Mouse (Mus musculus): ENCODE measurements at regions not wholly inside any gene's neighbourhood (a gene's known extent, or its start where the extent isn't known, plus 50 kb on each side); places are given as distances from the start of the nearest gene placed in this dataset.

DNA sequence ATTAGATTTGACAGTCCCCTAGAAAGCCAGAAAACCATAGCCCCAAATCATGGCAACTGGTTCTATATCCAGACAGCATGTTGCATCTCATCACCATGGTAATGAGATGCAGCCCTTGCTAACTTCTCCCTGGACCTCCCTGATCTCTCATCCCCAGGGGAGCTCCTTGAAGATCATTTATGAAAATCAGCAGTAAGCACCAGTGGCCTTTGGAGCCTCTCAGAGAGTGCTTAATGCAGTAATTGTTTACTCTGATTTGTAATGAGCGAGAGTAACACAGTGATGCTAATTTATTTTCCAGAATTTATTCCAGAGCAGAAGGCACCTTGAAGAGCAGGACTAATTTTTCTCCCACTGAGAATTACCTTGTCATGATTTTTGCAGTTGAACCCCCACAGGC, 133.1 kb upstream of the Chl1 start:
- Histone ChIP-seq H3K4me1 (ENCODE audit: control insufficient read depth, insufficient read depth, low read length) (peaks cover 5% of the 10 kb centered on the region), H3K4me3 (ENCODE audit: insufficient read depth, low read length) (no peak overlapping the region), H3K27ac (ENCODE audit: insufficient read depth, low read length) (no peak overlapping the region)
- TF ChIP-seq POLR2A (IDR thresholded peaks at IDR 0.05; ENCODE audit: low read depth, low read length) (no peak), CTCF (IDR thresholded peaks at IDR 0.05; ENCODE audit: borderline replicate concordance, insufficient read depth, low read length) (no peak)

DNA sequence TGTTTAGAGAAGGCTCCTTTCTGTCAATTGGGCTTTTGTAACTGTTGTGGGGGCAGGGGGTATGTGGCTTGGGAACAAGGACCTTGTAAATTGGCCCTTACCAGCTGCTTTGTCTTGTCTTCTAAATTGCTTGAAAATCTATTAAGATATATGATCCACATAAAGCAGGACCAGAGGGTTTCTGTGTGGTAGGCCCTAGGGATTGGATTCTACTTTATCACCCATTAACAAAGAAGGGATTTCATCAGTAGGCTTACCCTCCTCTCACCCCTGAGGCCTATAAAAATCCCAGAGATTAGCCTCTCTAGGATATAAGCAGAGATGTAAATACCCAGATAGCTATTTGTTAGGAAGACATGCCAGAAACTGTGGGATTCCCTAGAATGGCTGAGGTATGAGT, 132.3 kb upstream of the Chl1 start:
- no peak overlapping the region for H3K4me3 ChIP-seq (ENCODE audit: insufficient read depth, low read length)
- no peak overlapping the region for H3K27ac ChIP-seq (ENCODE audit: insufficient read depth, low read length)
- peaks cover 5% of the 10 kb centered on the region for H3K4me1 ChIP-seq (ENCODE audit: control insufficient read depth, insufficient read depth, low read length)
- no peak for TF ChIP-seq POLR2A (IDR thresholded peaks at IDR 0.05; ENCODE audit: low read depth, low read length)
- TF ChIP-seq CTCF (IDR thresholded peaks at IDR 0.05; ENCODE audit: borderline replicate concordance, insufficient read depth, low read length), result no peak

DNA sequence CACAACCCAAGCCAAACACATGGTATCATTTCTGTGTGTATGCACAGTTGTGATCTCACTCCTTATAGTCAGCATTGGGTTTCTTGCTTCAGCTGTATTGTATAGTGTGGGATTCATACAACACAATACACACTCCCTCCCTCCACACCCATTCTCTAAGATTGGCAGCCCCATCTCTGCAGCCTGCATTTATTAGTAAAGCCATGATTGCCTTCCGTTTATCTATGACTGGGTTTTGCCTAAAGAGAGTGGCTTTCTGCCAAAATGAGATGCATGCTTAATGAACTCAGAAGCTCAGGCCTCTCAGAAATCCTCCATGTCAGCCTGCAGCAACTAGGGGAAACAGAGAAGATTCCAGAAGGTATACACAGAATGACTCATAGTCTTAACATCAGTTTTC, 129.4 kb upstream of the Chl1 start:
- no peak overlapping the region for H3K4me3 ChIP-seq (ENCODE audit: insufficient read depth, low read length)
- TF ChIP-seq POLR2A (IDR thresholded peaks at IDR 0.05; ENCODE audit: low read depth, low read length), result no peak
- TF ChIP-seq CTCF (IDR thresholded peaks at IDR 0.05; ENCODE audit: borderline replicate concordance, insufficient read depth, low read length), result no peak
- peak overlapping the region; percentile 66 for H3K27ac ChIP-seq (ENCODE audit: insufficient read depth, low read length)
- H3K4me1 ChIP-seq (ENCODE audit: control insufficient read depth, insufficient read depth, low read length), result peaks cover 5% of the 10 kb centered on the region

DNA sequence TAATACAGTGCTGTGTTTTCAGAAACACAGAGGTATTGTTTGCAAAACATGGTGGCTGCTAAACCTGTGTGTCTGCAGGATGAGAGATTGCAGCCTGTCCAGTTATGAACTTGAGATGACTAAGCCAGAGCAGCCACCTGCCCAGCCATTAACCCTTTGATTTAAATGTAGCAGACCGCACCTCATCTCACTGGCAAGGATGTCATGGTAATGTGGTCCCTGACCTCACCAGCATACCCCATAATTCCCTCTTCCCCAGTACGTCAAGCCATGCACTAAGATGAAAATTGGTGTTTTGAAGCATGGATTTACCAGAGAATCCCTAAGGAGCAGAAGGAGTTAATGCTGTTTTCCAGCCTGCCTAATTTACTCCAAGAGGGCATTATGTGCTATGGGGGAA, 128.5 kb upstream of the Chl1 start:
- Histone ChIP-seq H3K4me1 (ENCODE audit: control insufficient read depth, insufficient read depth, low read length) (peaks cover 5% of the 10 kb centered on the region), H3K27ac (ENCODE audit: insufficient read depth, low read length) (peak overlapping the region; percentile 71; the same call in 1 of the 2 replicates), H3K4me3 (ENCODE audit: insufficient read depth, low read length) (no peak overlapping the region)
- TF ChIP-seq POLR2A (IDR thresholded peaks at IDR 0.05; ENCODE audit: low read depth, low read length) (no peak), CTCF (IDR thresholded peaks at IDR 0.05; ENCODE audit: borderline replicate concordance, insufficient read depth, low read length) (no peak)

DNA sequence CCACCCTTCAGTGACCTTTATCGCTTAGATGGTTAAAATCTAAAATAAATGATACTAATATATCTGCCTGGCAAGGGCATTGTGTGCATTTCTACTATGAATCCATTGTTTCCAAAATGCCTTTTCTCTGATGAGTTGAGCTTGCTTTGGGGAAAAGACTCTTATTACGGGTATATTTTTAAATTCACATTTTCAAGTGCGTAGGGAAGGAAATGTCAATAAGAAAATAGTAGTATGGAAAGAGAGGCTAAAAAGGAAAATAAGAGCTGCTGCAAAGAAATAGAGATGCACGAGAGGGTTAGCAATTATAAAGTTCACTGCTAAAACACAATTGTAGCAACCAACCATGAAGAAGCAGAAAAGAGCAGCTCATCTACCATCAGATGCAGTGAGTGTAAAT, 123.8 kb upstream of the Chl1 start:
- H3K27ac ChIP-seq (ENCODE audit: insufficient read depth, low read length), result no peak overlapping the region
- H3K4me3 ChIP-seq (ENCODE audit: insufficient read depth, low read length), result no peak overlapping the region
- TF ChIP-seq CTCF (IDR thresholded peaks at IDR 0.05; ENCODE audit: borderline replicate concordance, insufficient read depth, low read length) (no peak), POLR2A (IDR thresholded peaks at IDR 0.05; ENCODE audit: low read depth, low read length) (no peak)
- H3K4me1 ChIP-seq (ENCODE audit: control insufficient read depth, insufficient read depth, low read length), result no peaks in the 10 kb centered on the region; the same call in 1 of the 2 replicates

DNA sequence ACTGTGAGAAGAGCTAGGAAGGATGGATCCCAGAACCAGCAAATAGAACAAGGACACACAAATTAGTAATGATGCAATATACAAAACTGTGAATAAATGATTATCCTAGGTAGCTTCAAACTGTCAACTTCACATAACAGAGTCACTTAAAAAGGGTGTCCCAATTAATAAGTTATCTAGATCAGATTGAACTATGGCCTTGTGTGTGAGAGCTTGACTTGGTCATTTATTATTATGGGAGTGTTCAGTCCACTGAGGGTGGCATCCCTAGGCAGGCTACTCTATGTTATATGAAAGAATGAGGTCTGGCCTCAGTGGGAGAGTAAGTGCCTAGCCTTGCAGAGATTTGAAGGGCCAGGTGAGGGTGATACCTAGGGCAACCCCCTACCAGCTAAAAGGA, 104.4 kb upstream of the Chl1 start:
- Histone ChIP-seq H3K4me1 (ENCODE audit: control insufficient read depth, insufficient read depth, low read length) (no peaks in the 10 kb centered on the region), H3K27ac (ENCODE audit: insufficient read depth, low read length) (no peak overlapping the region), H3K4me3 (ENCODE audit: insufficient read depth, low read length) (no peak overlapping the region)
- TF ChIP-seq POLR2A (IDR thresholded peaks at IDR 0.05; ENCODE audit: low read depth, low read length) (no peak), CTCF (IDR thresholded peaks at IDR 0.05; ENCODE audit: borderline replicate concordance, insufficient read depth, low read length) (no peak)

DNA sequence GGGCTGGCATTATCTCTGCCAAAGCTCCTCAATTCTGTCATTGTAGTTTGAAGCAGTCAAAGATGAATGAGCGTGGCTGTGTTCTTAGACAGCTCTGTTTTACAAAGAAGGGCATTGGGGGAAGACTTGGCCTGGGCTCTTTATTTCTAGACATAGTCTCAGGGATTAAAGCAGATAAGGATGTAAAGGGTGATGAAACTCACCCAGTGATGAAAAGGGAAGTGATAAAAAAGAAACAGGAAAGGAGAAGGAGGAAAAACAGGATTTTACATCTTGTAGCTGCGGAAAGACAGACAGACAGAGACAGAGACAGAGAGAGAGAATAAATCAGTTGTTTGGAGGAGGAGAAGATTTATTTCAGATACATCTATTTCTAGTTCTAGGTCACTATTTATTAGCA, 95.5 kb upstream of the Chl1 start:
- Histone ChIP-seq H3K4me3 (ENCODE audit: insufficient read depth, low read length) (no peak overlapping the region), H3K4me1 (ENCODE audit: control insufficient read depth, insufficient read depth, low read length) (no peaks in the 10 kb centered on the region), H3K27ac (ENCODE audit: insufficient read depth, low read length) (no peak overlapping the region)
- no peak for TF ChIP-seq CTCF (IDR thresholded peaks at IDR 0.05; ENCODE audit: borderline replicate concordance, insufficient read depth, low read length)

DNA sequence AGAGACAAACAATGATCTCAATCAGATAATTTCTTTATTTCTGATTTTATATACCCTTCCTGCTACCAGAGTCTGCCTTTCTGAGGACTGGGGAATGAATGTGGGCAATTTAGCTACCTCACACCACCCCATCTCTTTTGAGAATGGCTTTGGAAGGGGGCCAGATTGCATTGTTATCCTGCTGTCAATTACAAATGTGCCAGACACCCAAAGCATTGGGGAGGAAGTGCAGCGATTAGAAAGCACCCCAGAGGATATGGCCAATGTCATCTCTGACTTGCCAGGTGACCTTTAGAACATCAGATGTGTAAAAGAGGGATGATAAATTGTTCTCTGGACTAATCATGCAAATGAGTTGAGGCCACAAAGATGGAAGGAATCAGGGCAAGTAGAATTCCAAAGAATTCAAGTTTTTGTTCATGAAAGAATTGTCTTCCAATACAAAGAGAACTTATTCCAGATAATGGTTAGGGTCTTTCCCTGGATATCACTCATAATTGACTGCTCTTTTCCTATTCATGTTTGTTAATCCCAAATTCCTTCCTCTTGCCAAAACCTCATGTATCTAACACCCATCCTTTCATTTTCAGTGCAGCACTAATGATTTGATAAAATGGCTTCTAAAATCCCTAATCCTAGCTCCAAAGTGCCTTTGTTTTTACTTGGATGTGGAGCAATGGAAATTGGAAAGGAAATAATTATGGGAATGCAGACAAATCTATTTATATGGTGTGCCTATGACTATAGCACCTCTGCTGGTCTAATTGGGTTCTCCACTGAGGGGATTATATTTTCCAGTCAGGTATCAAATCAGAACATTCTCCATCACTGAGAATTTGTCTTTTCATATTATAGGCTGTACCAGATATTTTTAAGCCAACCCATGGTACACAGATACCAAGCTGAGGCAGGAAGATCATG, 89.1 kb upstream of the Chl1 start:
- Histone ChIP-seq H3K4me3 (ENCODE audit: insufficient read depth, low read length) (no peak overlapping the region), H3K4me1 (ENCODE audit: control insufficient read depth, insufficient read depth, low read length) (no peaks in the 10 kb centered on the region), H3K27ac (ENCODE audit: insufficient read depth, low read length) (no peak overlapping the region)
- TF ChIP-seq CTCF (IDR thresholded peaks at IDR 0.05; ENCODE audit: borderline replicate concordance, insufficient read depth, low read length) (no peak), POLR2A (IDR thresholded peaks at IDR 0.05; ENCODE audit: low read depth, low read length) (no peak)

DNA sequence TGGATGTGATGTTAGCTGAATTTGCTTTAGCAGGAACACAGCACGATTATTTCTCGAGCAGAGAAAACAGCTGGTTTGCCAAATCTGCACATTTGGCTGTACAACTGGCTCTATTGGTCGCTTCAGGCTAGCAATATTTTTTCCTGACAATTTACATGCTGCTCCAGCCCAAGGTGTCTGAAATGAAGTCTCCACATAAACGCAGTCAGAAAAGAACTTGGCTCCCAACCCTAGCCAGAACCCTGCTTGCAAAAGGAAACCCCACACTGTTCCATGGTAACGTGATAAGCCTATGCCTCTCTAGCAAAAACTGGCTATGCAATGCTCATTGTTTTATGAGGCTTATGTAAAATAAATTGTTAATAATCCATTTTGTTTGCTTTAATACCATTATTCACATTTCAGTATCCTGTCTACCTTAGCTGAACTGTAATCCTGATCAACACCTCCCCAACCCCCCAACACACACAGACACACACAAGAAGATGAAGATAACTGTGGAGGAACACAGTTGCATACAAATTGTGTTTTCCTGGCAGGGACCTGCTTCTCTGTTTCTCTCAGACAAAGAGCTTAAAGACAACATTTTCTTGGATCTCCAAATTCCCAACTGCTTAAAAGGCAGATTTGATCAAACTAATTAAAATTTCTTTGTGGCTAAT, 79.3 kb upstream of the Chl1 start:
- TF ChIP-seq POLR2A (IDR thresholded peaks at IDR 0.05; ENCODE audit: low read depth, low read length) (no peak), CTCF (IDR thresholded peaks at IDR 0.05; ENCODE audit: borderline replicate concordance, insufficient read depth, low read length) (no peak)
- no peaks in the 10 kb centered on the region for H3K4me1 ChIP-seq (ENCODE audit: control insufficient read depth, insufficient read depth, low read length)
- H3K27ac ChIP-seq (ENCODE audit: insufficient read depth, low read length), result no peak overlapping the region
- H3K4me3 ChIP-seq (ENCODE audit: insufficient read depth, low read length), result no peak overlapping the region

DNA sequence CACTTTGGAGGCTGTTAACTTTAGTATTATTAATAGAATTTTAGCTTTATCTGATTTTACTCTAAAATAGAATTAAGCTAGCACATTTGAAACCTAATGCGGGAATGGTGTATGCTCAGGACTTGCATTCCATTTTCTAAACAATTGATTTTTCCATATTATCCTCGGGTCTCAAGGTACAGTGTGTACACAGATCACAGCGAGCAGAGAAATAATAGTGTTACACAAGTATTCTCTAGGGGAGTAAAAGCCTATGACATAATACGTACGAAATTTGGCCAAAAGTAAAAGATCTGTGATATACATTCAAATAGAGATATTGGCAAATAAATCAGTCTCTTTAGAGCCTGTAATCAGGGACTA, 78.8 kb upstream of the Chl1 start:
- no peak overlapping the region for H3K27ac ChIP-seq (ENCODE audit: insufficient read depth, low read length)
- no peak overlapping the region for H3K4me3 ChIP-seq (ENCODE audit: insufficient read depth, low read length)
- H3K4me1 ChIP-seq (ENCODE audit: control insufficient read depth, insufficient read depth, low read length), result no peaks in the 10 kb centered on the region
- TF ChIP-seq CTCF (IDR thresholded peaks at IDR 0.05; ENCODE audit: borderline replicate concordance, insufficient read depth, low read length) (no peak), POLR2A (IDR thresholded peaks at IDR 0.05; ENCODE audit: low read depth, low read length) (no peak)
